8 mouse cellular contexts compared by ENCODE assay signal in genomic region chr5:129583331-129583730, GRCm38 (mm10). TPM values are rescaled to one million over a fixed set of nuclear protein-coding genes. Genes with fewer than 3 reads are reported as not detected.
DNase-seq lines count a peak whose midpoint lies in the region; ATAC-seq and TF ChIP-seq lines count a peak whose summit lies in the region.

No protein-coding gene starts in this region.

- peak overlapping the region; percentile 91 for H3K4me3 ChIP-seq in cerebellum, adult 2 months (replicated peaks; ENCODE audit: insufficient read depth, low read depth, low read length)
- H3K4me3 ChIP-seq in lung, embryonic 16.5 days (ENCODE audit: low read length), result peak overlapping the region; percentile 73
- H3K4me3 ChIP-seq in limb, embryonic 15.5 days, result peak overlapping the region; percentile 67
- H3K4me3 ChIP-seq in stomach, embryonic 14.5 days (ENCODE audit: low read depth, low read length), result peak overlapping the region; percentile 76

- H3K4me2 ChIP-seq in lung, embryonic 16.5 days (ENCODE audit: low read depth, low read length), result peak overlapping the region; percentile 98
- H3K4me2 ChIP-seq in limb, embryonic 15.5 days, result peak overlapping the region; percentile 100
- H3K4me2 ChIP-seq in stomach, embryonic 14.5 days (replicated peaks; ENCODE audit: low read depth, low read length), result peak overlapping the region; percentile 93

- no peaks in the 10 kb centered on the region for H3K9me3 ChIP-seq in lung, embryonic 16.5 days (ENCODE audit: control insufficient read depth, low read length)
- H3K9me3 ChIP-seq in limb, embryonic 15.5 days, result no peaks in the 10 kb centered on the region
- H3K9me3 ChIP-seq in stomach, embryonic 14.5 days (ENCODE audit: control insufficient read depth, low read depth, low read length), result no peaks in the 10 kb centered on the region

- WGBS in cerebellum, adult 2 months, result 4% methylated on average over 12 of the region's 12 CpGs
- WGBS in lung, embryonic 16.5 days, result under 1% methylated on average over 12 of the region's 12 CpGs
- 4% methylated on average over 12 of the region's 12 CpGs for WGBS in limb, embryonic 15.5 days
- WGBS in stomach, embryonic 14.5 days, result 2% methylated on average over 12 of the region's 12 CpGs

- H3K4me1 ChIP-seq in cerebellum, adult 2 months (ENCODE audit: control insufficient read depth, insufficient read depth, low read length), result peaks cover 10% of the 10 kb centered on the region; the same call in 1 of the 2 replicates
- H3K4me1 ChIP-seq in lung, embryonic 16.5 days (replicated peaks; ENCODE audit: control insufficient read depth, insufficient read depth, low read length), result peaks cover 23% of the 10 kb centered on the region
- peaks cover 32% of the 10 kb centered on the region for H3K4me1 ChIP-seq in limb, embryonic 15.5 days
- peaks cover 21% of the 10 kb centered on the region for H3K4me1 ChIP-seq in stomach, embryonic 14.5 days (ENCODE audit: control insufficient read depth, insufficient read depth, low read length)

- H3K36me3 ChIP-seq in lung, embryonic 16.5 days (ENCODE audit: control insufficient read depth, insufficient read depth, low read length), result no peaks in the 10 kb centered on the region
- H3K36me3 ChIP-seq in limb, embryonic 15.5 days, result no peaks in the 10 kb centered on the region
- no peaks in the 10 kb centered on the region for H3K36me3 ChIP-seq in stomach, embryonic 14.5 days (ENCODE audit: control insufficient read depth, insufficient read depth, low read length)

- TF ChIP-seq CTCF in cerebellum, adult 2 months (IDR thresholded peaks at IDR 0.05; ENCODE audit: borderline replicate concordance, insufficient read depth, low read depth, low read length), result no peak

- H3K27ac ChIP-seq in cerebellum, adult 2 months (ENCODE audit: insufficient read depth, low read length), result no peak overlapping the region
- H3K27ac ChIP-seq in lung, embryonic 16.5 days (ENCODE audit: low read length), result no peak overlapping the region
- H3K27ac ChIP-seq in limb, embryonic 15.5 days, result no peak overlapping the region
- no peak overlapping the region for H3K27ac ChIP-seq in stomach, embryonic 14.5 days (ENCODE audit: low read length)

- no peak for DNase-seq in cerebellum, adult 2 months
- DNase-seq in cerebellum, postnatal 4 days (ENCODE audit: low spot score in 2 of 2), result no peak
- no peak for DNase-seq in lung, adult 18-20 months
- no peak for DNase-seq in frontal cortex, adult 2 months (ENCODE audit: extremely low spot score in 1 of 2, low spot score in 1 of 2)

- H3K9ac ChIP-seq in lung, embryonic 16.5 days (ENCODE audit: low read length), result peak overlapping the region; percentile 70
- H3K9ac ChIP-seq in limb, embryonic 15.5 days, result no peak overlapping the region
- H3K9ac ChIP-seq in stomach, embryonic 14.5 days (replicated peaks; ENCODE audit: low read depth, low read length), result peak overlapping the region; percentile 65; the same call in 1 of the 2 replicates

- TF ChIP-seq POLR2A in cerebellum, adult 2 months (IDR thresholded peaks at IDR 0.05; ENCODE audit: borderline replicate concordance, insufficient read depth, low read length), result no peak

- H3K27me3 ChIP-seq in cerebellum, adult 2 months (ENCODE audit: control insufficient read depth, insufficient read depth, low read length), result no peaks in the 10 kb centered on the region
- H3K27me3 ChIP-seq in lung, embryonic 16.5 days (ENCODE audit: control insufficient read depth, insufficient read depth, low read depth, low read length), result peaks cover 40% of the 10 kb centered on the region
- peaks cover 49% of the 10 kb centered on the region for H3K27me3 ChIP-seq in limb, embryonic 15.5 days
- 0 out of 2 replicates have a peak, but pooled peaks cover 21% of the 10 kb centered on the region for H3K27me3 ChIP-seq in stomach, embryonic 14.5 days (ENCODE audit: control insufficient read depth, insufficient read depth, low read length)

- no peak; the same call in 1 of the 2 replicates for ATAC-seq in lung, embryonic 16.5 days (ENCODE audit: low read depth)
- ATAC-seq in limb, embryonic 15.5 days (ENCODE audit: insufficient number of reproducible peaks, low FRiP score, low TSS enrichment, low read depth), result no peak
- no peak for ATAC-seq in stomach, embryonic 14.5 days (ENCODE audit: insufficient number of reproducible peaks, insufficient read depth, low FRiP score, low read depth)
- ATAC-seq in megakaryocyte-erythroid progenitor cell, adult 5-6 weeks (replicated peaks; ENCODE audit: low FRiP score, low TSS enrichment, poor library complexity, severe bottlenecking), result no peak

RNA-seq across cellular contexts. Expression of gene Mmp17, which starts 0.6 kb away (rescaled TPM):
- polyA plus RNA-seq in cerebellum, adult 2 months (2012; rRNA removed), result 22.8 and 25.2 TPM in 2 replicates
- 1.6 and 1.9 TPM in 2 replicates for polyA plus RNA-seq in lung, embryonic 16.5 days (2015; fragmentation: Nextera tagmentation; extraction: Ambion mirVana)
- polyA plus RNA-seq in limb, embryonic 15.5 days (2015; fragmentation: Nextera tagmentation; extraction: Ambion mirVana), result 1.4 and 1.5 TPM in 2 replicates
- polyA plus RNA-seq in stomach, embryonic 14.5 days (2014; fragmentation: Nextera tagmentation; extraction: Ambion mirVana), result 2.3 and 3.4 TPM in 2 replicates
- total RNA-seq in megakaryocyte-erythroid progenitor cell, adult 5-6 weeks (2014; fragmentation: Nextera tagmentation), result 0.40 TPM in 1 of 2 replicates, not detected in the other
- total RNA-seq in megakaryocyte-erythroid progenitor cell, adult 5-6 weeks (2017), result not detected in 2 replicates
- 57.6 and 68.4 TPM in 2 replicates for polyA plus RNA-seq in frontal cortex, adult 2 months (2012; rRNA removed)
